Mouse (Mus musculus): ENCODE results near the gene Vmn2r91. TPM values are rescaled to one million over a fixed set of nuclear protein-coding genes. Genes with fewer than 3 reads are reported as not detected.
"Not testable (repeated sequence)": the region's sequence is repeated elsewhere in the genome, so short reads cannot be mapped to it uniquely, and the experiment has no call there.

Vmn2r91 gene
- total RNA-seq (2015) (not detected in 2 replicates), total RNA-seq (2017) (not detected in 2 replicates)

GRCm38 (mm10) chr17:18084716-18085115 is at the start of gene Vmn2r91:
TSS of gene Vmn2r91 (plus strand) at chr17:18085016.
- ATAC-seq (ENCODE audit: poor library complexity, severe bottlenecking), result not testable (repeated sequence)

GRCm38 (mm10) chr17:18049124-18049523 is 35.7 kb upstream of the Vmn2r91 start, which contains the start of gene Vmn2r124:
TSS of gene Vmn2r124 (plus strand) at chr17:18049424.
- ATAC-seq (ENCODE audit: poor library complexity, severe bottlenecking), result no peak

DNA sequence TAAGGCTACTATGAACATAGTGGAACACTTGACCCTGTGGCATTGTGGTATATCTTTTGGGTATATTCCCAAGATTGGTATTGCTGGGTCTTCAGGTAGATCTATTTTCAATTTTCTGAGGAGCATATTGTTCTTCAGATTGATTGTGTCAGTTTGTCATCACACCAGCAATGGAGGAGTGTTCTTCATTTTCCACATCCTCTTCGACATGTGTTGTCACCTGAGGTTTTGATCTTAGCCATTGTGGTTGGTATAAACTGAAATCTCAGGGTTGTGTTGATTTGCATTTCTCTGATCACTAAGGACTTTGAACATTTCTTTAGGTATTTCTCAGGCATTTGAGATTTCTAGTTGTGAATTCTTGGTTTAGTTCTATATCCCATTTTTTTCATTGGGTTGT is 10.8 kb downstream of the Vmn2r91 start:
- not testable (repeated sequence) for ATAC-seq (ENCODE audit: poor library complexity, severe bottlenecking)

DNA sequence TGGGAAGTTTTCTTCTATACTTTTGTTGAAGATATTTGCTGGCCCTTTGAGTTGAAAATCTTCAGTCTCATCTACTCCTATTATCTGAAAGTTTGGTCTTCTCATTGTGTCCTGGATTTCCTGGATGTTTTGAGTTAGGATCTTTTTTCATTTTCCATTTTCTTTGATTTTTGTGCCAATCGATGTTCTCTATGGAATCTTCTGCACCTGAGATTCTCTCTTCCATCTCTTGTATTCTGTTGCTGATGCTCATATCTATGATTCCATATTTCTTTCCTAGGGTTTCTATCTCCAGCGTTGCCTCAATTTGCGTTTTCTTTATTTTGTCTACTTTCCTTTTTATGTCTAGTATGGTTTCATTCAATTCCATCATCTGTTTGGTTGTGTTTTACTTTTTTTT is 17.4 kb downstream of the Vmn2r91 start:
- ATAC-seq (ENCODE audit: poor library complexity, severe bottlenecking), result not testable (repeated sequence)

GRCm38 (mm10) chr17:18151587-18151986 is 66.8 kb downstream of the Vmn2r91 start, which contains the start of gene Vmn2r92:
TSS of gene Vmn2r92 (plus strand) at chr17:18151887.
- ATAC-seq (ENCODE audit: poor library complexity, severe bottlenecking), result not testable (repeated sequence)

DNA sequence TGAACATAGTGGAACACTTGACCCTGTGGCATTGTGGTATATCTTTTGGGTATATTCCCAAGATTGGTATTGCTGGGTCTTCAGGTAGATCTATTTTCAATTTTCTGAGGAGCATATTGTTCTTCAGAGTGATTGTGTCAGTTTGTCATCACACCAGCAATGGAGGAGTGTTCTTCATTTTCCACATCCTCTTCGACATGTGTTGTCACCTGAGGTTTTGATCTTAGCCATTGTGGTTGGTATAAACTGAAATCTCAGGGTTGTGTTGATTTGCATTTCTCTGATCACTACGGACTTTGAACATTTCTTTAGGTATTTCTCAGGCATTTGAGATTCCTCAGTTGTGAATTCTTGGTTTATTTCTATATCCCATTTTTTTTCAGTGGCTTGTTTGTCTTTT is 76.4 kb downstream of the Vmn2r91 start:
- ATAC-seq (ENCODE audit: poor library complexity, severe bottlenecking), result not testable (repeated sequence)

Other genes with a start within 250 kb of the Vmn2r91 start
- gene Has1, start 229.8 kb upstream of the Vmn2r91 start, total RNA-seq (2015), result not detected in 2 replicates
- gene Has1, start 229.8 kb upstream of the Vmn2r91 start, total RNA-seq (2017), result not detected in 2 replicates
- 65.4 and 74.3 TPM in 2 replicates for gene Fpr1, start 201.1 kb upstream of the Vmn2r91 start, total RNA-seq (2015)
- 53.9 and 57.5 TPM in 2 replicates for gene Fpr1, start 201.1 kb upstream of the Vmn2r91 start, total RNA-seq (2017)
- 335 and 343 TPM in 2 replicates for gene Fpr2, start 197.2 kb upstream of the Vmn2r91 start, total RNA-seq (2015)
- gene Fpr2, start 197.2 kb upstream of the Vmn2r91 start, total RNA-seq (2017), result 80.8 and 91.0 TPM in 2 replicates
- not detected in 2 replicates for gene Fpr3, start 197.2 kb upstream of the Vmn2r91 start, total RNA-seq (2015)
- not detected in 2 replicates for gene Fpr3, start 197.2 kb upstream of the Vmn2r91 start, total RNA-seq (2017)
- gene Fpr-rs4, start 63.3 kb upstream of the Vmn2r91 start, total RNA-seq (2015), result not detected in 2 replicates
- not detected in 2 replicates for gene Fpr-rs4, start 63.3 kb upstream of the Vmn2r91 start, total RNA-seq (2017)
- gene Vmn2r124, start 35.6 kb upstream of the Vmn2r91 start, total RNA-seq (2015), result not detected in 2 replicates
- gene Vmn2r124, start 35.6 kb upstream of the Vmn2r91 start, total RNA-seq (2017), result not detected in 2 replicates
- not detected in 2 replicates for gene Vmn2r92, start 66.9 kb downstream of the Vmn2r91 start, total RNA-seq (2015)
- gene Vmn2r92, start 66.9 kb downstream of the Vmn2r91 start, total RNA-seq (2017), result not detected in 2 replicates
- not detected in 2 replicates for gene Vmn2r94, start 192.7 kb downstream of the Vmn2r91 start, total RNA-seq (2015)
- not detected in 2 replicates for gene Vmn2r94, start 192.7 kb downstream of the Vmn2r91 start, total RNA-seq (2017)
- gene Vmn2r93, start 213.1 kb downstream of the Vmn2r91 start, total RNA-seq (2015), result not detected in 2 replicates
- gene Vmn2r93, start 213.1 kb downstream of the Vmn2r91 start, total RNA-seq (2017), result not detected in 2 replicates

Data from megakaryocyte, adult 5-6 weeks (primary cell).